Mouse (Mus musculus): ENCODE measurements around the gene Cyp19a1. TPM values are rescaled to one million over a fixed set of nuclear protein-coding genes. Genes with fewer than 3 reads are reported as not detected.

Gene Cyp19a1
- not detected for total RNA-seq (2021)
- long read RNA-seq, experiment 1, result 0 reads
- long read RNA-seq, experiment 2, result 0 reads

GRCm38 (mm10) chr9:54268010-54268409 is at the start of gene Cyp19a1:
Gene Cyp19a1, minus strand, starts transcription at chr9:54268110.
- intact Hi-C loops (cut with DNase I), result no loop called here
- no peak for DNase-seq

DNA sequence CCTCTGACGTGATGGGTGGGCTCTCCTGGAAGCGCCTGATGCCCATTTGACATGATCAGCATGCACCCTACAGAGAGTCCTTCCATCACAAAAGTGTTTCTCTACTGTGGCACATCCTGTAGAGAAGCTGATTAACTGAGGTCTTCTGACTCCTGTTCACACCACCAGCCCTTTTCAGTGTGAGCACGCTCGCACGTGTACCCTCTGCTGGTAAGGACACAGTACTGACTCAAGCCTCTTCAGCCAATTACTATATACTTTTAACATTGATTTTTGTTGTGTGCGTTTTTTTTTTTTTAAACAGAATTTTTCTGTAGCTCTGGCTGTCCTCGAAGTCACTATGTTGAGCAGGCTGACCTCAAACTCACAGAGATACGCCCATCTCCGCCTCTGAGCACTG is 48.5 kb upstream of the Cyp19a1 start:
- intact Hi-C loops (cut with DNase I), result no loop called here
- no peak for DNase-seq

DNA sequence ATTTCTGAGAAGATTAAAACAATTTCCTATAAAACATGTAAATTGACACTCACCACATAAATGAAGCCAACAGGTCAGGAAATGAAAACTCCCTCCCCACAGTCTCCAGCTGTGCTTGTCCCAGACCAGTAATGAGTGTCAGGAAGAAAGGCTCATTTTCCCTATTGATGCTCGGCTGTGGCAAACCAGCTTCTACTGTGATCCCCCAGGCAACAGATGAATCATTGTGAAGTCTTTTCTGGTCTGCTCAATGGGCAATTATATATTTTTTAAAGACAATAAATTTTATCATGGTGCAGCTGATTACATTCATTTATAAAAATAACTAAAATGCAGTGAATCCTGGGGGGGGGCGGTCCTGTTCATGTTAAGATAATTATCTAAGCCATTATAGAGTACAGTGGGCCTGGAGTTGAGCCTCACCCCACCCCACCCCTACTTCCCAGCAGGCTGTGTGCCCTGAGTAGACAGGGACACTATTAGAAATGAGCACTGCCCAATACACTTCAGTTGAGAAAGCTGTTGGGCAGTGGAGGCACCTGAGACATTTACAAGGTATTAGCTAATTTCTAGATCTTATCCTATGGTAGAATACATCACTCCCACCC is 40.9 kb upstream of the Cyp19a1 start:
- intact Hi-C loops (cut with DNase I), result no loop called here
- DNase-seq, result no peak

GRCm38 (mm10) chr9:54308209-54308608 is 40.3 kb upstream of the Cyp19a1 start:
- intact Hi-C loops (cut with DNase I), result no loop called here

GRCm38 (mm10) chr9:54301255-54301654 is 33.3 kb upstream of the Cyp19a1 start:
- intact Hi-C loops (cut with DNase I), result no loop called here

More at GRCm38 (mm10) chr9:54308209-54308608, 40.3 kb upstream of the Cyp19a1 start:
- DNase-seq, result no peak

DNA sequence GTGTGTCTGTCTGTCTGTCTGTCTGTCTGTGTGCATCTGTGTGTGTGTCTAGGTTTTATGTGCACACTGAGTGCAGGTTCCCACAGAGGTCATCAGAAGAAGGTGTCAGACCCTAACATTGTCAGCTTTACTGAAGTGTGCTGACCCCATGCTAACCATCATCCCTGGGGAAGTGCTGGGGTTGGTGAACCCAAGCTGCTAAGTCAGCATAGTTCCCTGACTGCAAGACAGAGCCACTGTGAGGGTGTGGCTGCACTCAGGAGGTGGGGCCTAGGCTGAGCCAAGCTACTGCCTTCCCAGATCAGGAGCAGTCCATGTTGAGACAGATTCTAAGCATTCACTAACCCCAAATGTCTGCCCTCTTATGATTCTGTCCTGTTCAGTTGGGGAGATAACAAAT is 31.9 kb upstream of the Cyp19a1 start:
- intact Hi-C loops (cut with DNase I), result no loop called here
- no peak for DNase-seq

More at GRCm38 (mm10) chr9:54301255-54301654, 33.3 kb upstream of the Cyp19a1 start:
- DNase-seq, result peak; percentile 31 to 69

DNA sequence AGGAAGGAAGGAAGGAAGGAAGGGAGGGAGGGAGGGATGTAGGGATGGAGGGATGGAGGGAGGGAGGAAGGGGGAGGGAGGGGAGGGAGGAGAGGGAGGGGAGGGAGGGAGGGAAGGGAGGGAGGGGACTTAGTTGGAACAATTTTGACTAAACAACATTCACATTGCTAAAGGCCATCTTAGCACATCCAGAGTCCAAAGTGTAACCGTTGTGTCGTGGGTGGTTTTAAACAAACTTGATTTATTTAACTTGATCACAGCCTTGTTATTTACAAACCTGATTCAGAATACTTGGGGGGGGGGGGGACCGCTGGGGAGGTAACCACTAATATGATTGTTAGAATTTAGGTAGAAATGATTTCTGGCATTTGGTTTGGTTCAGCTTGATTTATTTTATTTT is 31.5 kb upstream of the Cyp19a1 start:
- no peak for DNase-seq
- intact Hi-C loops (cut with DNase I), result no loop called here

- DNase-seq, result no peak
- intact Hi-C loops (cut with DNase I), result no loop called here
Observed at GRCm38 (mm10) chr9:54287804-54288203, 19.9 kb upstream of the Cyp19a1 start.

DNA sequence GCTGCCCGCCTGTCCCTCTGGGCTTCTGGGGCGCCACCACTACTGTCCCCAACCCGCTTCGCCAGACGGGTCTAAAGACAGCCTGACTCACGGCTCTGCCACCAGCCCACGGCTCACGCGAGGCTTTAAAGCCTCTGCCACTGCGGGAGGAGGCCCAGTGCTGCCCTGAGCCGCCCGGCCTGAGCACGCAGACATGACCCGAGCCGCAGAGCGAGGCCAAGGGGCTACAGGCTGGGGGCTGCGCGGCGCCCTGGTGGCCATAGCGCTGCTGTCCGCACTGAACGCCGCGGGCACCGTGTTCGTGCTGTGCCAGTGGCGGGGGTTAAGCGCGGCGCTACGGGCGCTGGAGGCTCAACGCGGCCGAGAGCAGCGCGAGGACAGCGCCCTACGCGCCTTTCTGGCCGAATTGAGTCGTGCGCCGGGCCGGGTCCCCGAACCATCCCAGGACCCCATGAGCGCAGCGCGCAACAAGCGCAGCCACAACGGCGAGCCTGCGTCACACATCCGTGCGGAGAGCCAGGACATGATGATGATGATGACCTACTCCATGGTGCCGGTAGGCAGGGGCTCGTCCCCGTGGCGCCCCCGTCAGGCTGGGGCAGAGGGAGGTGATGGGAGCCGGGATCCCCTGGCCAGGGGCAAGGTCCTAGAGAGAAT is 18.5 kb upstream of the Cyp19a1 start, which contains the start of gene Gldn:
Gene Gldn (plus strand): TSS at position 156 of the 657 bp plus-strand sequence.
- intact Hi-C loops (cut with DNase I), result no loop called here
- peak in 1 of 2 experiments; percentile 1 for DNase-seq

DNA sequence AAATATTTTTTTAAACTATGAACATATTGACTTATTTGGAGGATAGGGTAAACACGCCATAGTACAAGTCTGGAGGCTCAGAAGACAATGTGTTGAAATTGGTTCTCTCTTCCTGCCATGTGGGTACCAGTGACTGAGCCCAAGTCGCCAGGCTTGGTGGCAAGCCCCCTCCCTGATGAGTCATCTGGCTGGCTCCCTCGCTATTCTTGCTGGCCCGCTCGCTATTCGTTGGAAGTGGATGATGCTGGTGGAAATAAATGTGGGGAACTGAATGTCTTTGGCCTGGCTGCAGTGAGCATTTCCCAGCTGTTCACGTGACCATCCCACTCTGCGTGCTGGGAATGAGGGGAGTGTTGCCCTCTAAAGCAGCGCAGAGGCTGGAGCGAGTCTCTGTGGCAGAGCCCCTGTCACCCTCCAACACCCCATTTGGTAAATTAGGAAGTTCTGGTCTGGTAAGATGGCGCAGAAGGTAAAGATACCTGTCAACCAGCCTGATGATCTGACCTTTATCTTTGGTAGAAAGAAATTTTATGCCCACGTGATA is 11.2 kb upstream of the Cyp19a1 start:
- intact Hi-C loops (cut with DNase I), result no loop called here
- no peak for DNase-seq

- intact Hi-C loops (cut with DNase I), result no loop called here
- no peak for DNase-seq
Observed at GRCm38 (mm10) chr9:54275283-54275682, 7.4 kb upstream of the Cyp19a1 start.

DNA sequence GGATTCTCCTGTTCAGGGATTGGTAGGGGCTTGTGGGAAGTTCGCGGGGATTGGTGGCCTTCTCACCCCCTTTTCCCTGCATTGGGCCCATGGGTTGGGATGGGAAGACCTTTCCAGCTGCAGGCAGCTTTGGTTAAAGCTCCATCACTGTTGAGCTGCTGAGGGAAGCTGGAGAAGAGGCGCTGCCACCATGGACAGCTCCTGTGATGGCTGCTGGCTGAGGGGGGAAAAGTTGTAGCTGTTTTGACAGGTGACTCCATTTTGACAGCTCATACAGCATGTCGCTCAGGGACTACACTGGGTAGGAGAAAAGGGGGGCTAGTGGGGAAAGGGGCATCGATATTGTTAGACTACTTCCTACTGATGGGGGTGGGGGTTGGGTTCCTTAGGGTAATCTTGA is 3.0 kb upstream of the Cyp19a1 start:
- intact Hi-C loops (cut with DNase I), result no loop called here
- DNase-seq, result peak in 1 of 2 experiments; percentile 14

- intact Hi-C loops (cut with DNase I), result no loop called here
Observed at GRCm38 (mm10) chr9:54269987-54270386, 2.1 kb upstream of the Cyp19a1 start.

DNA sequence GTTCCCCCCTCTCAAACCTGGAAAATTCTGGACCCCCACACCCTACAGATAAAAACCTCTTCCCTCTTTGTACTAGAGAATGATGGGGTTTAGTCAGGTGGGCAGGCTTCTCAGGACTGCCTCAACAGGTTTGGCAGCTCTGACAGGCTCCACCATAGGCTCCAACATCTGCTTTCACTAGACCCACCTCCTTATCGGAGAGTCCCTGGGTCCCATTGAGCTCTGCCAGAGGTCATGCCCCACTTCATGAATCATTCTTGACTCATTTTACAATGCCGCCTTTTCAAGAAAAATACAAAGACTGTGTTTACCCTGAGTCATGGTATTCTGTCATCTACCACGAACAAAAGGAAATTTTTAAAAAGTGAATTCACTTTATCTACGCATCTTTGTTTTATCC is 3.2 kb downstream of the Cyp19a1 start:
- intact Hi-C loops (cut with DNase I), result no loop called here
- no peak for DNase-seq

More at GRCm38 (mm10) chr9:54269987-54270386, 2.1 kb upstream of the Cyp19a1 start:
- DNase-seq, result no peak

GRCm38 (mm10) chr9:54244869-54245665 is 22.8 kb downstream of the Cyp19a1 start:
- no peak for DNase-seq
- intact Hi-C loops (cut with DNase I), result no loop called here

DNA sequence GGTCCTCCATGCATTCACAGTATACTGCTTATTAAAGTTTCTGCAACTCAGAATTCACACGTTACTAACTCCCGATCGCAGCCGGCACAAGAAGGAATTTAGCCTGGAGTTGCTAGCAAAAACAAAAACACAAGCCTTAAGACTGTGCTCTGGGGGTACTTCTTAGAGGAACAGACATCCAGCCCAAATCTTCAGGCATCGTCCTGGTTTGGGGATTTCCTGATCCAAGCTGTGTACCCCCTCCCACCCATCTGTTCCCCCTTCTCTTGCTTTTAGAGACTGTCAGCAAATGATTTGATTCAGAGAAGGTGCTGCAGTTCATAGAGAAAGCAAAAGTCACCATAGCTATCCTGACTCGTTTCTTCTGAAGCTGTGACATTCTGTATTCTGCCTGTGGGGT is 40.3 kb downstream of the Cyp19a1 start:
- no peak for DNase-seq
- intact Hi-C loops (cut with DNase I), result no loop called here

DNA sequence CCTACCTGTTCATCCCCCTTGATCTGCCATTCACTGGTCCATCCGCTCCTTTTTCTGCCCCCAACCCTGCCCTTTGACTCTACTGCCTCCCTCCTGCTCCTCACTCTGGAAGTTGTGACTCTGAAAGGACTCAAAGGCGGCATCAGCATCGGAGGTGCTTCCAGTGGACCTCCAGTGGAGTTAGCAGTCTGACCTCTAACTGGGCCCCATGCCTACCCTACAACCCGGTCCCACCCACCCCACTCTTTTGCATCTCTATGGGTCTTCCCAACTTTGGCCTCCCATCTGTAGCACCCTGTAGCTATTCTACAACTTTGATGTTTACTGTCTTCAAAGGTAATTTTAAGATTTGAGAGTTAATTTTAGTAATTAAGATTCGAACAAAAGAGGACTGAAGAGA is 51.4 kb downstream of the Cyp19a1 start:
- DNase-seq, result no peak
- intact Hi-C loops (cut with DNase I), result no loop called here

GRCm38 (mm10) chr9:54214881-54215280 is 53.0 kb downstream of the Cyp19a1 start:
- intact Hi-C loops (cut with DNase I), result no loop called here

DNA sequence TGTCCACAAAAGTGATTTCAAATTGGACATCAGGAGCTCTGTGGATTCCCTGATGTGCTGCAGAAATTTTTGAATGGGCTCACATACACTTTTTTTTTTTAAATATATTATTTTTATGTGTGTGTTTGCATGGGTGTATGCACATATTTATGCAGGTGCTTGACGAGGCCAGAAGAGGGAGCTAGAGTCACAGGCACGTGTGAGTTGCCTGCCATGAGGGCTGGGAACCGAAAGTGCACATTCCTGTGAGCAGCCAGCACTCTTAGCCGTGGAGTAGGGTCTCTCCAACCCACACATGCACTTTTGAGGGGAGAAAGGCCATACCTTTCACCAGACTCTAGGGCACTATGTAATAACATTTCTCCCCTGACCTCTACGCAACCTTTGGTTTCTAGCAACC is 73.1 kb downstream of the Cyp19a1 start:
- no peak for DNase-seq
- intact Hi-C loops (cut with DNase I), result no loop called here

More at GRCm38 (mm10) chr9:54214881-54215280, 53.0 kb downstream of the Cyp19a1 start:
- DNase-seq, result no peak

GRCm38 (mm10) chr9:54191435-54191834 is 76.5 kb downstream of the Cyp19a1 start:
- DNase-seq, result no peak
- intact Hi-C loops (cut with DNase I), result no loop called here

- intact Hi-C loops (cut with DNase I), result loop anchor here (5.0 to 10.0 kb wide), 2 partner anchors 140 to 232 kb away; no protein-coding TSS in a partner anchor
- DNase-seq, result no peak
Observed at GRCm38 (mm10) chr9:54182484-54182883, 85.4 kb downstream of the Cyp19a1 start.

All from heart, postnatal 14 days (tissue).